Mouse (Mus musculus) liver, adult 2 months (tissue): ENCODE measurements around the gene Pknox2. TPM values are rescaled to one million over a fixed set of nuclear protein-coding genes. Genes with fewer than 3 reads are reported as not detected.

Source experiments
- DNase-seq: peaks from one replicate; pipeline ENCODE4 v3.0.0-alpha.2; 2011; ENCODE audit warnings: low read depth, low spot score; ENCODE audit errors: extremely low read depth
- H3K27ac ChIP-seq: fragments of 200-500 bp; replicated peaks from 2 replicates; pipeline ENCODE4 v1.5.1; 2012; ENCODE audit warnings: low read depth, mild to moderate bottlenecking, control low read depth, inconsistent platforms, low read length; ENCODE audit not compliant: insufficient read depth
- H3K27me3 ChIP-seq: fragments of 200-500 bp; 2 replicates; pipeline ENCODE4 v1.6.1; 2012; ENCODE audit warnings: mild to moderate bottlenecking, moderate library complexity, low read length, inconsistent platforms; ENCODE audit not compliant: control insufficient read depth, insufficient read depth
- H3K36me3 ChIP-seq: fragments of 200-500 bp; 2 replicates; pipeline ENCODE4 v1.6.1; 2012; ENCODE audit warnings: low read length, inconsistent platforms; ENCODE audit not compliant: control insufficient read depth, insufficient read depth
- H3K4me1 ChIP-seq: fragments of 200-500 bp; 2 replicates; pipeline ENCODE4 v1.6.1; 2011; ENCODE audit warnings: low read length; ENCODE audit not compliant: control insufficient read depth, insufficient read depth
- H3K4me3 ChIP-seq: fragments of 200-500 bp; 2 replicates; pipeline ENCODE4 v1.5.1; 2011; ENCODE audit warnings: low read depth, mild to moderate bottlenecking, control low read depth, low read length, moderate library complexity; ENCODE audit not compliant: insufficient read depth
- H3K79me2 ChIP-seq: fragments of 200-500 bp; 2 replicates; pipeline ENCODE4 v1.6.1; 2012; ENCODE audit warnings: inconsistent platforms, mild to moderate bottlenecking, low read length, moderate library complexity; ENCODE audit not compliant: control insufficient read depth, insufficient read depth
- H3K9ac ChIP-seq: fragments of 200-500 bp; 2 replicates; pipeline ENCODE4 v1.6.1; 2012; ENCODE audit warnings: low read depth, mild to moderate bottlenecking, control low read depth, inconsistent platforms, low read length
- CTCF ChIP-seq: fragments of 200-500 bp; IDR thresholded peaks from 2 replicates; pipeline ENCODE4 v1.5.1; 2011; ENCODE audit warnings: low read depth, low read length, control low read depth
- POLR2A ChIP-seq: fragments of 200-500 bp; IDR thresholded peaks from 2 replicates; pipeline ENCODE4 v1.6.1; 2011; ENCODE audit warnings: low read length, control low read depth; ENCODE audit not compliant: insufficient read depth; ENCODE audit errors: extremely low read depth
- WGBS: fragments of 180-500 bp; shearing (Covaris S2); methylation state at CpG from one replicate; pipeline ENCODE4 v1.1.7; 2018; 5-methylcytosine and 5-hydroxymethylcytosine counted together
- polyA plus RNA-seq: library from polyadenylated mRNA; depleted of rRNA; stranded (reverse); fragments of >200 nt; gene quantifications from 2 replicates; pipeline ENCODE4 v1.2.3, GENCODE M21; 2012
- total RNA-seq: library from RNA; depleted of rRNA; stranded (reverse); fragments of >200 nt; gene quantifications from 2 replicates; pipeline ENCODE4 v1.2.3, GENCODE M21; 2014

The Pknox2 gene
- total and polyA plus RNA-seq, 2 experiments: 0.09 to 0.42 TPM

- TF ChIP-seq CTCF (no peak), POLR2A (no peak)
- Histone ChIP-seq H3K79me2 (no peaks in the 10 kb centered on the region), H3K36me3 (no peaks in the 10 kb centered on the region), H3K4me1 (no peaks in the 10 kb centered on the region), H3K9ac (no peak overlapping the region), H3K27ac (no peak overlapping the region), H3K27me3 (no peaks in the 10 kb centered on the region), H3K4me3 (no peak overlapping the region)
- 76% methylated on average over 2 of the region's 2 CpGs for WGBS
- DNase-seq: no peak
Measured at GRCm38 (mm10) chr9:36951133-36951484, 196.1 kb downstream of the Pknox2 start.

GRCm38 (mm10) chr9:36950271-36951132 lies 196.7 kb downstream of the Pknox2 start:
- Histone ChIP-seq H3K4me3 (no peak overlapping the region), H3K79me2 (no peaks in the 10 kb centered on the region), H3K27ac (no peak overlapping the region), H3K9ac (no peak overlapping the region), H3K27me3 (no peaks in the 10 kb centered on the region), H3K4me1 (no peaks in the 10 kb centered on the region), H3K36me3 (no peaks in the 10 kb centered on the region)
- WGBS: 35% methylated on average over 14 of the region's 14 CpGs
- TF ChIP-seq CTCF (no peak), POLR2A (no peak)
- DNase-seq: no peak

- H3K36me3 ChIP-seq: no peaks in the 10 kb centered on the region
- H3K4me1 ChIP-seq: no peaks in the 10 kb centered on the region
- 93% methylated on average over 5 of the region's 5 CpGs for WGBS
- no peaks in the 10 kb centered on the region for H3K79me2 ChIP-seq
- H3K27me3 ChIP-seq: no peaks in the 10 kb centered on the region
- no peak overlapping the region for H3K9ac ChIP-seq
- H3K4me3 ChIP-seq: no peak overlapping the region
- no peak overlapping the region for H3K27ac ChIP-seq
- DNase-seq: no peak
- TF ChIP-seq CTCF (no peak), POLR2A (no peak)
Measured at GRCm38 (mm10) chr9:36948181-36948580, 199.0 kb downstream of the Pknox2 start.

GRCm38 (mm10) chr9:36947056-36947694 lies 200.0 kb downstream of the Pknox2 start:
- H3K27me3 ChIP-seq: no peaks in the 10 kb centered on the region
- no peaks in the 10 kb centered on the region for H3K36me3 ChIP-seq
- no peak overlapping the region for H3K4me3 ChIP-seq
- TF ChIP-seq CTCF (no peak), POLR2A (no peak)
- H3K79me2 ChIP-seq: no peaks in the 10 kb centered on the region
- DNase-seq: peak; percentile 7
- no peaks in the 10 kb centered on the region for H3K4me1 ChIP-seq
- no peak overlapping the region for H3K9ac ChIP-seq
- WGBS: 87% methylated on average over 5 of the region's 5 CpGs
- no peak overlapping the region for H3K27ac ChIP-seq

GRCm38 (mm10) chr9:36944843-36945242 lies 202.4 kb downstream of the Pknox2 start:
- WGBS: 69% methylated on average over 7 of the region's 7 CpGs
- Histone ChIP-seq H3K27ac (no peak overlapping the region), H3K4me1 (no peaks in the 10 kb centered on the region), H3K36me3 (no peaks in the 10 kb centered on the region), H3K9ac (no peak overlapping the region), H3K27me3 (0 out of 2 replicates have a peak, but pooled peaks cover 2% of the 10 kb centered on the region), H3K79me2 (no peaks in the 10 kb centered on the region), H3K4me3 (no peak overlapping the region)
- TF ChIP-seq POLR2A (no peak), CTCF (no peak)
- no peak for DNase-seq

- H3K4me3 ChIP-seq: no peak overlapping the region
- H3K79me2 ChIP-seq: no peaks in the 10 kb centered on the region
- peaks cover 2% of the 10 kb centered on the region; the same call in 1 of the 2 replicates for H3K27me3 ChIP-seq
- H3K36me3 ChIP-seq: no peaks in the 10 kb centered on the region
- no peak for TF ChIP-seq POLR2A
- no peak for TF ChIP-seq CTCF
- H3K27ac ChIP-seq: no peak overlapping the region
- no peaks in the 10 kb centered on the region for H3K4me1 ChIP-seq
- DNase-seq: no peak
- 73% methylated on average over 2 of the region's 2 CpGs for WGBS
- H3K9ac ChIP-seq: no peak overlapping the region
Measured at GRCm38 (mm10) chr9:36942561-36942960, 204.6 kb downstream of the Pknox2 start.
